Mouse (Mus musculus) spleen, postnatal 14 days (tissue): ENCODE results near the gene Higd2a.

ENCODE experiments used
- DNase-seq, 2 experiments: peaks; one replicate each; pipeline ENCODE4 v3.0.0; 2021 to 2022; ENCODE audit warnings: low spot score in 2 of 2

The Higd2a gene

DNA sequence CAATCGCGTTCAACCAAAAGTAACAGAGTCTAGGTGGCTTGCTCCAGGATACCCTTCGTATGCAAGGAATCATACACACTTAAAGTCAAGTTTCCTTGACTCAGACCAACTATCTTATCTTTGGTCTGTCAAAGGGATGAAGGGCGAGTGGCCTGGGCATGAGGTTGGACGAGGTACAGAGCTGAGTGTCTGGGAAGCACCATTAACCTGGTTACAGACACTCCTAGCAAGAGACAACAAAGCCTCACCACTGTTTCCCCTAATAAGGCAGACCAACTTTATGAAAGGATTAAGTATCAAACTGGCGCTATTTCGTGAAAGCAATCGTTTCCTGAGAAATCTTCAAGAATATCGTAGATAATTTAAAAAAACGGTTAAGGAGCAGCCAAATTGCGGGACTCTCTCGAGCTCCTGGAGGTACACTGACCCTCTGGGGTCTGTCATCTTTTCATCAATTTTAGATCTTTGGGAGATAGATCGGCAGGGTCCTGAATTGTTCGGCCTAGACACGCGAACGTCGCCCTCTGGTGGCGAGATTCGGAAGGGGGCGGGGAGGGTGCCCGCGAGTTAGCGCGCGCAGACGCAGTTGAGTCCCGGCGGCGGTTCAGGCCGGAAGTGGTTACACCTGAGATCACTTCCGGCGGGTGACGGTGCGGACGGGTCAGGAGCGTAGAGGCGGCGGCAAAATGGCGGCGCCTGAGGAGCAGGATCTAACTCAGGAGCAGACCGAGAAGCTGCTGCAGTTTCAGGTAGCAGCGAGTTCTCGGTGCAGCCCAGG, 31.3 kb downstream of the Higd2a start, which contains the start of gene Faf2:
Gene Faf2, plus strand, starts transcription at position 630 of the 778 bp plus-strand sequence.
- peak; percentile 97 to 99 for DNase-seq

DNA sequence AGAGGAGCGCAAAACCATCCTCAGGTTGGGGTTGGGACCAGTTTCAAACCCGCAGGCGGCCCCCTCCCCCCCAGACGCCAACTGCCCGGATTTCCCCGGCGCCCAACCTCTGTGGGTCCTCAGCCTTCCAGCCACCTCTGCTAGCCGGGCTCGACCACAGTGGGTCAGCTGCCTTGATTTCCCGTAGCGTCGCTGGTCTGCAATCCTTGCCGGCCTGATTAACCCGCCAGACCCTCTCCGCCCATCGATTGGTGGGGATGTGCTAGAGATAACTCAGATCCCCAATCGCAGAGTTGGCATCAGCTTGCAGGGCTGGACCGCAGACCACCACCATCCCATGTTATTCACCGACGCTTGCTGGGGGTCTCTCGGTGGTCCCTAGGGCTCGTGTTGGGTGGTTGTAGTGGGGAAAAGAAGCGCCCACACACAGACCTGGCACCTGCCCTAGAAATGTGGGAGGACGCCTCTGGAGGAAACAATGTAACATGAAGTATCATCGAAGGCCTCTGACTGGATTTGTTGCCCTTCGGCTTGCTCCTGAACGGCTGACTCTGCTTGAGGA, 32.0 kb downstream of the Higd2a start:
- DNase-seq = no peak

DNA sequence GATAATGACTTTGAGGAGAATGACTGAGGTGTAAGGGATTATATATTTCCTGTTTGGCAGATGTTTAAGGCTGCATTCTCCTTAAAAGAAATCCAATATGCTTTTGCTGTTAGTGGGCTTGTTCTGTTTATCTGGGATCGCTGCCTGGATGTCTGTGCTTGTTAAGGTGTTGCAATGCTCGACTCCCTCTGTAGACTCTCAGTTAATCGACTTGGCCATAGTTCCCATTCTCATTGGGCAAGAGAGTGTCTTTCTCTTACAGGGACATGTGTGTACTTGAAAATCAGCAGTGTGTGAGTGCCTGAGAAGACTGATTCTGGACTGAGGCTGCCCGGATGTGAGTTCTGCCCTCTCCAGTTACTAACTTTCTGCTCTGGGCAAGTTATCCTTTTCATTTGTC, 39.1 kb downstream of the Higd2a start:
- no peak for DNase-seq

DNA sequence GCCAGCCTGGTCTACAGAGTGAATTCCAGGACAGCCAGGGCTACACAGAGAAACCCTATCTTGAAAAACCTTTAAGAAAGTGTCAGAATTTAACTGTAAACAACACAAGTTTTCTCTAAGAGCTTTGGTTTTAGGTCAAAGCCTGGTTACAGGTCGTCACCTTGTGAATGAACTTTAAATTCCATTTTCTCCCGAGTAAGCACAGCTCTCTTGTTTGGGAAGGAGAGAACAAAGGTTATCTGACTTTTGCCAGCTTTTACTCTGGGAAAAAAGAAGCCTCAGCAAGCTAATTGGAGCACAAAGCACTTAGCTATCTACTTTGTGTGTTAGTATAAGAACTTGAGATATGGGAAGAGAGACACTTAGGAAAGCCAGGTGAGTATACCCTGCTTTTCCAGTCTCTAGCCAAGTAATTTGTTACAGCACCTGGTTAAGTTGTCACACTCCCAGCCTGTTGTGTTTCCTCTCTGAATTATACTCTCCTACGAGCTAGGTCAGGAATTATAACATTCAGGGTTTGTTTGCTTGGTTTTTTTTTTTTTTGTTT, 42.8 kb downstream of the Higd2a start:
- DNase-seq = no peak

DNA sequence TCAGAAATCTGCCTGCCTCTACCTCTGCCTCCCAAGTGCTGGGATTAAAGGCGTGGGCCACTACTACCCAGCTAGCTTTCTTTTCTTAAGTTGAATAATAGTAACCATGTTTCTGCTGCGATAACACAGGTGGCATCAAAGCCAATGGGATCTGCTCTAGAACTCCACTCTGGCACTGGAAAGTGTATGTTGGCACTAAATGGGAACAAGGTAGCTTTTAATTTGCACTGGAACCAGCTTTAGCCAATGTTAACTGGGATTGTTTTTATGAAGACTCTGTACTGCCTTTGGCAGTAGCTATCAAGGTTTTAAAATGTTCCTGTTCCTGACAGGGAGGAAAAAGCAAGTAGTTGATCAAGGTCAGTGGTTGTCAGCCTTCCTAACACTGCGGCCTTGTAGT, 45.0 kb downstream of the Higd2a start:
- DNase-seq = no peak
